Mouse (Mus musculus): ENCODE results near the gene Zfp607b.

- TF ChIP-seq CTCF (IDR thresholded peaks at IDR 0.05; ENCODE audit: insufficient read depth, low read length) (no peak), POLR2A (IDR thresholded peaks at IDR 0.05; ENCODE audit: borderline replicate concordance, extremely low read depth, low read depth, low read length) (no peak)
Observed at GRCm38 (mm10) chr7:27655545-27655944, 33.6 kb upstream of the Zfp607b start.
